Mouse (Mus musculus): ENCODE results near the gene Erbin. TPM values are rescaled to one million over a fixed set of nuclear protein-coding genes. Genes with fewer than 3 reads are reported as not detected.

Erbin gene
- polyA plus RNA-seq (2014; fragmentation: Illumina TruSeq; extraction: RNeasy Lipid Tissue Mini Kit (QIAGEN cat#74804); ENCODE audit: low read depth, low replicate concordance) = 342 TPM

DNA sequence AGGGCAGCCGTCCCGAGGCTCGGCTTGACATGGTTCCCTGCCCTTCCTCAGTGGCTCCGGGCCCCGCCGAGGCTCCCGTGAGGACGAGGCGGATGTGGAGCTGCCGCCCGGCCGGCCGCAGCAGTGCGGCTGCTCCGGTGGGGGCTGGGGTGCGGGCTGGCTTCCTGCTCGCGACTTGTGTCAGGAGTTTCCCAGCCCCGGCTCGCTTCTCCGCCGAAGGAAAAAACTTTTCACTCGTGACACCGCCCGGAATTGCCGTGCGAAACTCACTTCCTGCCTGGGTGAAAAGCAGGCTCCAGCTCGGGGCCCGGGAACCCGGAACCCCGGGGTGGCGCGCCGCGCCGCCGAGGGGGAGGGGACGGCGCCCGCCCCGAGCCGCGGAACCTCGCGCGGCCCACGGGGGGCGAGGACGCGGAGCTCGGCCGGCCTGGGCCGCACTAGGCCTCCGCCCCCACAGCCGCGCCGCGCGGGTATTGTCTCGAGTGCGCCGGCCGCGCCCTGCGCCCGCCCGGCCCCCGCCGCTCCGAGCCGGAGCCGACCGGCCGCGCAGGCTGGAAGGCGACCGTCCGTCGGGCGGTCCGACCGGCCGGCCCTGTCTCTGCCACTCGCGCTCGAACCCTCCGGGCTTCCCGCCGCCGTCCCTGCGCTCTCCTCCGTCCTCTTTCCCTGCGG lies at the start of gene Erbin:
Erbin (minus strand) TSS at position 254 of the 672 bp plus-strand sequence.

DNA sequence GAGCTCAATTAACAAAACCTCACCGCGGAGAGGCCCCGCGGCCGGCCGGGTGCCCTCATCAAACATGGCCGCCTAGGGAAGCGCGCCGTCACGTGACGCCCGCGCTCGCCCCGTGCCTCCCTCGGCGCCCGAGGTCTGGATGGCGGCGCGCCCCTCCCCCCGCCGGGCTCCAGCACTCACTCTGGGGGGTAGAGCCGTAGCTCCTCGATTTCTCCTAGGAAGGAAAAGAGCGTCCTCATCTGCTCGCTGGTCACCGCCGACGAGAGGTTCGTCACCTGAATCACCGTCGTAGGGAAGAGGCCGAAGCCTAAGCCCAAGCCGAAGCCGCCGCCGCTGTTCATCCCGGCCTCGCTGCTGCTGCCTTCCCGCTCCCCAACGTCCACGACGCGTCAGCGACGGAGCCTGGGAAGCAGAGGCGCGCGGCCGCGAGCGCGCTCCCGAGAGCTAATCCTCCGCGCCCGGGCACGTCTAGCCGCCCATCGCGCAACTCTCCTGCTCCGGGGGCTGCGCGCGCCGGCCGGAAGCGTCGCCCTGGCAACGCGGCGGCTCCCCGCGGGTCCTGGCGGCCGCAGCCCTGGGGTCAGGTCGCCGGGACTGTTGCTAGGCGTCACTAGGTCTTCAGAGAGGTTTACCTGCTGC lies 146.1 kb downstream of the Erbin start, which contains the start of gene Srek1:
Srek1 (minus strand) TSS at position 490 of the 639 bp plus-strand sequence.

Other genes with a start within 250 kb of the Erbin start
- 78.7 TPM for gene Srek1, start 145.9 kb downstream of the Erbin start, polyA plus RNA-seq (2014; fragmentation: Illumina TruSeq; extraction: RNeasy Lipid Tissue Mini Kit (QIAGEN cat#74804); ENCODE audit: low read depth, low replicate concordance)
- gene Nln, start 189.1 kb upstream of the Erbin start, polyA plus RNA-seq (2014; fragmentation: Illumina TruSeq; extraction: RNeasy Lipid Tissue Mini Kit (QIAGEN cat#74804); ENCODE audit: low read depth, low replicate concordance) = 81.1 TPM
- gene Sgtb, start 189.2 kb upstream of the Erbin start, polyA plus RNA-seq (2014; fragmentation: Illumina TruSeq; extraction: RNeasy Lipid Tissue Mini Kit (QIAGEN cat#74804); ENCODE audit: low read depth, low replicate concordance) = 14.7 TPM